Mouse (Mus musculus) v-Abl transformed pro-B cells (cell line): ENCODE measurements around the gene Abcb10.
"Not testable (repeated sequence)": the region's sequence is repeated elsewhere in the genome, so short reads cannot be mapped to it uniquely, and the experiment has no call there.

Experiments used
- in situ Hi-C, 2 experiments: fragments of 400-800 bp; cut with MboI; formaldehyde crosslinking; loops; one replicate each; pipeline ENCODE4 v1.15.1; 2025; ENCODE audit not compliant: unreplicated experiment in 2 of 2

Abcb10 gene

DNA sequence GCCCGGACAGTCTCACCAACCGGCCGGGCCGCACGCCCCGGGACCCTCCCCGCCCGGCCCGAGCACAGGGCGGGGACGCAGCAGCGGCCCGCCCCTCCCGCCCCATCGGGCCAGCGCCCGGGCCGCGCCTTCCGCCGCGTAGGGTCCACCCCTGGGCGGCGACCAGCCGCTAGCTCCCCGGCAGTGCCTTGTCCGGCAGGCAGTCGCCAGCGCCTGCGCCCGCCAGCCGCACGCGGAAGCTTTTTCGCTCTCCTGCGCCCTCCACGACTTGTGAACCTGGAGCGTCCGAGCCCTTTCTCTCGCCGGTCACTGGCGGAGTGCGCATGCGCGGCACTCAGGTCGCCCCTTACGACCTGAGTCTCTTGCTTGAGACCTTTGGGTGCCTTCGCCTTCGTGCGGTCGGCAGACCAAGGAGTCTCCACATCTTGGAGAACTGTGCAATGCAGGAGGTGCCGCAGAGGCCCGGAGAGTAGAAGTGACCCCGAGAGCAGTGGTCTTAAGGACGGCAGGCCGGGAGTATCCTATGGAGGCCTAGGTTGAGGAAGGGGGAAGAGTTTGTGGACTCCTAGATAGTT lies at the start of gene Abcb10:
Gene Abcb10, minus strand, starts transcription at position 297 of the 575 bp plus-strand sequence.
- in situ Hi-C loops = no loop called here

- in situ Hi-C loops = loop anchor here in 1 of 2 experiments (10.0 kb wide), 1 partner anchor 207 kb away; the partner anchor contains the start of gene Galnt2
These were observed 44.9 kb upstream of the Abcb10 start for GRCm38 (mm10) chr8:124027831-124028230.

DNA sequence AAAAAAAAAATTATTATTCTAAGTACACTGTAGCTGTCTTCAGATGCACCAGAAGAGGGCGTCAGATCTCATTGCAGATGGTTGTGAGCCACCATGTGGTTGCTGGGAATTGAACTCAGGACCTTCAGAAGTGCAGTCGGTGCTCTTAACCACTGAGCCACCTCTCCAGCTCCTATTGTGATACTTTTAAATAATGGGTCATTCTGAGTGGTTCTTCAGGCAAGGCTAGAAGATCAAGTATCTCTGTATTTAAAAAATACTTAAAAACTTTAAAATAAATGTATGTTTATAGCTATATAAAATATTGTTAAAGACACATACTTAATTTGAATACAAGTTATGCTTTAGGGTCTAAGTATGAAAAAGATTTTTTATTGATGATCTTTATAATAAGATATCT lies 43.3 kb upstream of the Abcb10 start:
- in situ Hi-C loops = loop anchor here in 1 of 2 experiments (10.0 kb wide), 1 partner anchor 209 kb away; the partner anchor contains the start of gene Galnt2

DNA sequence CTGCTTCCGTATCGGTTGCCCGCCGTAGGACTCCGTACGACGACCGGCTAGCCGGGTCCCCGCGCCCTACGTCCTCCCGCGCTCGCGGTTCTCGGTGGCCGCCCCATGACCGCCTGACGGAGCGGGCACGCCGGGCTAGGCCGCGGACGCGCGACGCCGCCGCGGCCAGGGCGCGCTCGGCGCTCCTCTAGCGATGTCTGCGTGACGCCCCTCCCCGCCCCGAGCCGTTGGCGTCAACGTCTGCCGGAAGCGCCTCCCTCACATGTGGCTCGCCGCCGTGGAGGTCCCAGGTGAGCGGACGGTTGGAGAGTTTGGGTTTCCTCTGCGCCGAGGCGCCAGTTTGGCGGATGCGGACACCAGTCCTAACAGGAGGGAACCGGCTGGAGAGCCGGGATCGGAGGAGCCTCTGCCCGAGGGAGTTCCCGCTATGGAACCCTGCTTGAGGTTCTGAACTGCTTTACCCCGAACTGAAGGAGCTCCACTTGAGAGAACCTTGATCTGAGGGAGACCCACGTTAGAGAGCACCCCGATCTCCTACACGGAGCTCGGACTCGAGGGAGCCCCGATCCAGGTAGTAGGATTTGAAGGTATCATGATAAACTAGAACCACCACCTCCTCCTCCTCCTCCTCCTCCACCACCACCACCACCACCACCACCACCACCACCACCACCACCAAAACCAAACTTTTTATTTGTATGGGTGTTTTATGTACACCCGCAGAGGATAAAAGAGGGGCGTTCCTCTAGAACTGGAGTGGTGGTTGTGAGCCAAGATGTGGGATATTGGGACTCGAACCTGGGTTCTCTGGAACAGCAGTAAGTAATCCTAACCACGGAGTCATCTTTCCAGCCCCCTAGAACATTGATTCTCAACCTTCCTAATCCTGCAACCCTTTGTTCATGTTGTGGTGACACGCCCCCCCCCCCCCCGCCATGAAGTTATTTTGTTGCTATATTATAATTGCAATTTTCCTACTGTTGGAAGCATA lies 38.6 kb upstream of the Abcb10 start, which contains the start of the genes Taf5l and Urb2:
Gene Taf5l, minus strand, starts transcription at position 161 of the 991 bp plus-strand sequence.
Gene Urb2, plus strand, starts transcription at position 272 of the 991 bp plus-strand sequence.
- in situ Hi-C loops = loop anchor here in 1 of 2 experiments (10.0 kb wide), 1 partner anchor 213 kb away; the partner anchor contains the start of gene Galnt2

DNA sequence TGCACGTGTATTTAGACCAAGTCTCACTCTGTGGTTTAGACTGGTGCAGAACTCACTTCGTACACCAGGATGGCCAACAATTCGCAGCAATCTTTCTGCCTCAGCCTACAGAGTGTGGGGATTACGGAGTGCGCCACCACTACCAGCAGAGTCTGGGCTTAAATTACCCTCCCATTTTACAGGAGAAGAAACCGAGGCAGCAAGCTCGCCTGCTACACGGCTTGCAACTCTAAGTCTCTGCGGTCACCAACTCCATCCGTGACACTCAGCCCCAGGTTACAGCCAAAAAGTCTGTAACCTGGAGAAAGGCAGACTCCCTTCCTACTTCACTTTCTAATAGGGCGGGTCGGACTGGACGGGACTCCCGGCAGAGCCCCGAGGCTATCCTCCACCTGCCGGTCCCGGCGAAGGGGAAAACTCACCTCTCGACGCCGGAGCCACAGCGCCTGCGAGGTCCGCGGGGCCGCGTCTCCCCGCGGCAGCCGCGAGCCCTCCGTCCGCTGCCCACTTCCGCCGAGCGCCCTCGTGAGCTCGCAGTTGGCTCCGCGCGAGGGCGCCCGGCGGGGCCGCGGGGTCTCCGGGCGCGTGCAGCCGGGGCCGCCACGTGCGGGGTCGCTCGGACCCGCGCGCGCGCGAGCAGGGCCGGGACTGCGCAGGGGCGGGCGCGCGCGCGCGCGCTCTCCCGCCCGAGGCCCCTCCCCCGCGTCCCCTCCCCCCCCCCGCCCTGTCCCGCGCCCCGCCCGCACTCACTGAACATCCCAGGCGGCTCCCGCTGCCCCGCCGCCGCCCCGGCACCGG lies 37.7 kb upstream of the Abcb10 start:
- in situ Hi-C loops = loop anchor here in 1 of 2 experiments (10.0 kb wide), 1 partner anchor 214 kb away; the partner anchor contains the start of gene Galnt2

- in situ Hi-C loops = loop anchor here in 1 of 2 experiments (10.0 kb wide), 1 partner anchor 215 kb away; the partner anchor contains the start of gene Galnt2
These were observed 36.9 kb upstream of the Abcb10 start for GRCm38 (mm10) chr8:124019782-124020181.

DNA sequence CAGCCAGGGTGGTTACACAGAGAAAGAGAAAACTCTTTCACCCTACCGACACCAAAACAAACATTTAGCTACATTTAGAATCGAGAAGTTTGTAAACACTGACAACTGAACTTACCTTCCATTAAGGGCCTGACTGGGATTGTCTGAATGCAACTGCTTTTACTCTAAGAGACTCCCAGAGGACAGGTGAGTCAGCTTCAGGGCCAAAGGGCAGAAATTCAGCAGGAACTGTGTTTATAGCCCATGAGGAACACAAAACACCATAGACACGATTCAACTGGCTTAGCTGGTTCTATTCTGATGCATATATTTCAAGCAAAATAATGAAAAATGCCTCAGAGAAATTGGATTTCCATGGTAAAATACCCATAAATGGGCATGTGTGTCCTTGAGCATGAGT lies 31.8 kb upstream of the Abcb10 start:
- in situ Hi-C loops = no loop called here

- in situ Hi-C loops = not testable (repeated sequence)
These were observed 31.4 kb upstream of the Abcb10 start for GRCm38 (mm10) chr8:124014299-124014698.

DNA sequence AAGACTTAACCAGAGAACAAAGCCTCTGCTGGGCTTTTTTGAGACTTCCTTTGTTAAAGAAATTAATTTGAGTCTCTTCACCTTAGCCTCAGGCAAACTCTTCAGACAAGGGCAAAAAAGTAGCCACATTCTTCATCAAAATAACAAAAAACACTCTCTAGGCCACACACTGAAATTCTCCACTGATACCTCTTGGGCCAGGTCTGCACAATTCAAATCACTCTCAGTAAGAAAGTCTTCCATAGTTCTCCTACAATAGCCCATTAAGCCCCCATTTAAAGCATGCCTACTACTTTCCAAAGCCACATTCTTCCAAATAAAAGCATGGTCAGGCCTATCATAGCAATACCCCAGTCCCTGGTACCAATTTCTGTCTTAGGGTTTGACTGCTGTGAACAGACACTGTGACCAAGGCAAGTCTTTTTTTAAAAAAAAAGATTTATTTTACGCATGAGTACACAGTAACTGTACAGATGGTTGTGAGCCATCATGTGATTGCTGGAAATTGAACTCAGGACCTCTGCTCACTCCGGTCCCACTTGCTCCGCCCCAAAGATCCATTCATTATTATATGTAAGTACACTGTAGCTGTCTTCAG lies 29.2 kb upstream of the Abcb10 start:
- in situ Hi-C loops = no loop called here

DNA sequence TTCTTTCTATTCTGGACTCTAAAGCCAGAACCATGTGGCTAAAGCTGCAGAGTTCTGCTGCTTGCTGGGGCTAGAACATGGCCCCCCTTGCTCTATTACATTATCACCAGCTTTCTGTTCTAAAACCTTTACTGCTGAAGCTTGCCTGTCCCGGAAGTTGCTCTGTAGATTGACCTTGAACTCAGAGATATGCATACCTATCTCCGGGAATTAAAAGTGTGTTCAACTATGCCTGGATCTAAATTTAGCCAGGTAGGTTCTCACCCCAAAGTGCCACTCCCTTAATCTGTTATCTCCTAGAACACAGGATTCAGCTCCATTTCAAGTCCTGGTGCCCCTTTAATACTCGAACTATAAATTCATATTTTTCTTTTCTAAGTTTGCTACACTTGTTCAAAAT lies 28.7 kb upstream of the Abcb10 start:
- in situ Hi-C loops = no loop called here

DNA sequence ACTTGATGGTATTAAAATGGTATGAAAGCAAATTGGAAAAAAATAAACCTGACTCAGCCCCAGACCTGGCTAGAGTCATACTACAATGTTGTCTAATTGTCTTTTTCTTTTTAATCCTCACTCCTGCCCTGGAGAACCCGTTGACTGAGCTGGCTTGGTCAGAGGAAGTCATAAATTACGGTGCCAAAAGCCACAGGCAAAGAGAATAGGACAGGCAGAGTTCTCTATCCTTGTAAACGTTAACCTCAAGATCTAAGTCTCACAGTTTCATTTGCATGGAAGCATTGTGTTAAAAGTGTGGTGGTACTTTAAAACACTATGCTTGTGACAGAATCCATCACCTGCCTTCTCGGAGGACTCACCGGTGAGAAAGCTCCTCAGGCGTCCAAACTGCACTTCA lies 24.9 kb upstream of the Abcb10 start:
- in situ Hi-C loops = no loop called here

DNA sequence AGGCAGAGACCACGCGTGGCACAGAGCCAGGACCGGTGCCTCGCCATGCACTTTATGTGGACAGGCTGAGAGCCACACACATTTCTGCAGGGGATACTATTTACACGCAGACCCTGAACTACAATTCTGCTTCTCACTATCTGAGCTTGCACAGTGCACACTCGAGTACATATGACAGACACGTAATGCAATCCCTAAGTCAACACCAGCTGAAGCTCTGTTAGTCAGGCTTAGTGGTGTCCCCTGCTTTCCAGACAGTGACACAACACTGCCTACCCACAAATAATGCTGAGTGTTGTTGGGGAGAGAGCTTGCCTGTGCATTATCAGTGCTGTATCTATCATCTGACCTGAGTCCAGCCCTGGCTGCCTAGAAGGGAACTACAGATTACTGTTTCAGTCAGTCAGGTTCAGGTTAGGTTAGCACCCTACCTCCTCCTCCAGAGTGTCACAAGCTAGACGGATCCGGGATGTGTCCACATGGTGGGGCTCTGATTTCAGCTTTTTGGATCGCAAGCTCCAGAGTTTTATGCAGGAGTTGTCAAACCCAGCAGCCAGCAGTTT lies 19.7 kb upstream of the Abcb10 start:
- in situ Hi-C loops = no loop called here

- in situ Hi-C loops = no loop called here
These were observed 16.6 kb upstream of the Abcb10 start for GRCm38 (mm10) chr8:123999568-123999967.

DNA sequence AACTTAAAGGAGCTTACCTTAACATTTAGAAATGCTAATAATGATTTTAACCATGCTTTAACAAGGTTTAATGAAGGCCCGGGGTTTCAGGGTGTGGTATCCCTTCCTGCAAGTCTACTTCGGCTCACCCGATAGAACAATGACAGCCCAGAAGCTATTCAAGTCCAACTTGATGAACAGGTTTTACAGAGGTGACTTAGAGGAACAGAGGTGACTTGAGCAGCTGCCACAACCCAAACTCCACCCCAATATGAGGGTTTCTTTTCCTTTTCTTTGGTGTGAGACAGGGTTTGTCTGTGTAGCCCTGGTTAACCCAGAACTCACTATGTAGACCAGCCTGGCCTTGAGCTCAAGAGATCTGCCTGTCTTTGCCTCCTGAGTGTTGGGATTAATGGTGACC lies 11.1 kb upstream of the Abcb10 start:
- in situ Hi-C loops = no loop called here

DNA sequence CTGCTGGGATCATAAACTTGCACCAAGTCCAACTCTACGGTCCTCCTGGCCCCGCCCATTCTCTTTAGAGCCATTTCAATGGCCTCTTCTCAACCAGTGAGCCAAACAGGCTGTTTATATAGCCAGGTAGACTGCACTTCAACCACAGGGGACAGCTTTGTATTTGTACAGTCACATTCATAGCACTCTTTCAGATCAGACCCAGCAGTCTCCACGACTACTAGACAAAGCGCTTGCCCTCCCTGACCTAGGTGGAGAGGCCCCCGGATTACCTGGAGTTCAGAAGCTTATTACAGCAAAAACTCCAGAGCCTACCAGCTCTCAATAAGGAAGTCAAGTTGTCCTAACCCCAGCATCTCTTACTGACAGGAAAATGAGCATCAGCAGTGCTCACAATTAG lies 10.7 kb upstream of the Abcb10 start:
- in situ Hi-C loops = no loop called here

- in situ Hi-C loops = no loop called here
These were observed 9.7 kb upstream of the Abcb10 start for GRCm38 (mm10) chr8:123992587-123992986.

- in situ Hi-C loops = no loop called here
These were observed 7.5 kb upstream of the Abcb10 start for GRCm38 (mm10) chr8:123990277-123991049.

- in situ Hi-C loops = no loop called here
These were observed 6.2 kb upstream of the Abcb10 start for GRCm38 (mm10) chr8:123989128-123989527.

DNA sequence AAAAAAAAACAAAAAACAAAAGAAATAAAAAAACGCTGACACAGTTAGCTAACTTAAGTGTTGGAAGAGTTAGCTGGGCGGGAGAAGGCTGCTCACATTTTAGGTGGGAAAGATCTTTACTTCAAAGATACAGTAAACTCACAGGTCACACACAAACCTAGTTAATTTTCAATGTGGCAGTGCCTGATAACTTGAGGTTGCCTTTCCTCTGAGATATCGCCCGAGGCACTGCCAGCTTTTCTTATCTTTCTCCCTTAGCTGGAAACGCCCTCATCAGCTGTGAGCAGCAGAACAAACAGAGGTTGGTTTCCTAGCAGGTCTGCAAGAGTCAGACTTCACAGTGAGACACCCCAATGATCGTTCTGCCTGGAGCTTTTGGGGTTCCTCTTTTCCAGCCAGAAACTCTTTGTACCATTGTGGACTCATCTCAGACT lies 5.7 kb upstream of the Abcb10 start:
- in situ Hi-C loops = no loop called here
